Mouse (Mus musculus) cerebellum, postnatal 36 days (tissue): ENCODE data around the gene Camk2g.

ENCODE experiments used
- DNase-seq, 2 experiments: peaks; one replicate each; pipeline ENCODE4 v3.0.0; 2021 to 2022; ENCODE audit warnings: mixed read lengths in 2 of 2

Gene Camk2g

DNA sequence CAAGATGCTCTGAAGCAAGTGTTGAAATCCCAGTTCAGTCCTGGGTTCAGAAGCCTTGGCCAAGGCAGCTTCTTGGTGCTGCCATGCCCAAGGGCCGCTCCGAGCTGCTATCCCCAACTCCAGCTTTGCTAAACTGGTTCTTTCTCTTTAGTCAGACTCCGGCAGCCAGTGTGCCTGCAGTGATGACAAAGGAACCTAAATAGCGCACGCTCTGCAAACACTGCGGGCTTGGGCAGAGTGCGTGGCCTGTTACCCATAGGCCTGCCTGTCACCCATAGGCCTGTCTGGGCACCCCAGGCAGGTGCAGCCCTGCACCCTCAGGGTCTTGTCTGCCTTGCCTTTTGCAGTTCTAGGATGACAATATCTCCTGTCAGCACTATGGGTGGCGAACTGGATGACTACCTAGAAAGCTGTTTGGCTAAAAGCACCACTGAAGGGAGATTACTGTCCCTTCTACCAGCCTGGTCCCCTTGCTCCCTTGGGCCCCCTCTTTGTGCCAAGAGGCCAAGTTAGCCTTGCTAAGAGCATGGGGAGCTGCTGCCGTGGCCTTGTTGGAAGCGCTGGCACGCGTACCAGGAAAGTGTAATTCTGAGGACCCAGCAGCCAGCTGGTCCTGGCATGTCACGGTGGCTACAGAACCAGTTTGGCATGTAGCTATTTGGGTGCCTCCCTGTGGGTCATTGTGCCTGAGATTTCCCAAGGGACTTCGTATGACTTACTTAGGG is 12.4 kb upstream of the Camk2g start:
- no peak for DNase-seq

GRCm38 (mm10) chr14:20804964-20805672 is 11.2 kb upstream of the Camk2g start:
- peak; percentile 38 to 45 for DNase-seq

DNA sequence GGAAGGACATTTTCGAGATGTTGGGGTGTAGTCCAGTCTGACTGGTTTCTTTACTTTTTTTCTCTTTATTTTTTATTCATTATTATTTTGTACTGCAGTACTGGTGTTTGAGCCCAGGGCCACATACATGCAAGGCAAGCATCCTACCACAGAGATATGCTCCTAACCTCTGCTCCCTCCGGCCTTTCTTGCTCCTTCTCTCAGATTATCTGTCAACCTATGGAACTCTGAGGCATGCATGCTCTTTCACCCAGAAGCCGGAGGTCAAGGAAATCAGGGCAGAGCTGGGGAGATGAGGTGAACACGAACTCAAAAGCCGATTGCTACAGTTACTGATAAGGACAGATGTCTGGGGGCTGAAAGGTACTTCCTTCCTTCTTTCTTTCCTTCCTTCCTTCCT is 10.6 kb upstream of the Camk2g start:
- no peak for DNase-seq

DNA sequence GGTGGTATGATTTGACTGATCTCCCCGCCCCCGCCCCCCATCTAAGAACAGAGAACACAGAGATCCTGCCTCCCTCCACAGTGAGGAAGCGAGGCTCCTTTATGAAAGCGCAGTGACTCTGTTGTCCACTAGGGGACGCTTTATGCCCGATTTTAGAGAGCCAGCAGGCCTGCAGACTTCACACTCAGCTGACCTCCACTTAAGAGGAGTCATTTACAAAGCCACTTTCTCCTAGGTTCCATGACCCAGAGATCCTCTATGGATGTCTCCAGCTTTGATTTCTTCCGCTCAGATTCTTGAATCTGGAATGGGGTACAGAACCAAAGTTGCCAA is 9.7 kb upstream of the Camk2g start:
- DNase-seq: peak; percentile 65 to 78

GRCm38 (mm10) chr14:20802926-20803605 is 9.2 kb upstream of the Camk2g start:
- DNase-seq: no peak

DNA sequence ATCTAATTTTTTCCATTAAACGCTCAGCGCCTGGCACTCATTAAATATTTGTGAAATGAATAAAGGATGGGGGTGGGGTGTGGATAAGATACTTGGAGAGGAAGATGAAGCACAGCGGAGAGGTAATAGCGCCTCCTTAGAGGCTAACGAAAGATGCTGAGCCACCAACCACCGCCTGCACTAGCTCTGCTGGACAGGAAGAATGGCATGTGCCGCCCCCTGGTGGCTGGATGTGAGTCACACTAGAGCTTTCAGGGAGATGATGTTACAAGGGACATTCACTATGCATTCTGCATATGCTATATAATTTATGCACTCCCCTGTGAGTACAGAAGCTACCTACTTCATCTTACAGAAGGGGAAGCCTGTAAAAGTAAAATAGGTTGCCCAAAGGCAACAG is 4.9 kb upstream of the Camk2g start:
- DNase-seq: peak; percentile 96 to 97

- DNase-seq: no peak
Observed at GRCm38 (mm10) chr14:20798300-20798699, 4.4 kb upstream of the Camk2g start.

DNA sequence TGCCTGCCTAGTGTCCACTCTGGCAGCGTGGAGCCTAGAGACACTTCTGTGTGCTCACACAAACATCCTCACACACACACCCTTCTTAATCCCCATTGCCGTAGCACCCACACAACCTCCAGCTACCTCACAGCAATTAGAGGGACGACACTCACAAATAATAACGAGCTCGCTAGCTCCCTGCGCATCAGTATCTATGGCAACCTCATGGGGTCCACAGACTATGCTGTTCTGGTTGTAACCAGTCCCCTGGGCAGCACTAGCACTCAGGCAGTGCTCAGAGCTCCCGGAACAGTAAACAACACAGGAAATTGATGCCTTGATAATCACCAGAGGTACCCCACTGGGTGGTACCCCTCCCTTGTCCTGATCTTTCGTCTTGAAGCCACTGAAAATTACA is 2.8 kb upstream of the Camk2g start:
- no peak for DNase-seq

GRCm38 (mm10) chr14:20796170-20796569 is 2.3 kb upstream of the Camk2g start:
- no peak for DNase-seq

DNA sequence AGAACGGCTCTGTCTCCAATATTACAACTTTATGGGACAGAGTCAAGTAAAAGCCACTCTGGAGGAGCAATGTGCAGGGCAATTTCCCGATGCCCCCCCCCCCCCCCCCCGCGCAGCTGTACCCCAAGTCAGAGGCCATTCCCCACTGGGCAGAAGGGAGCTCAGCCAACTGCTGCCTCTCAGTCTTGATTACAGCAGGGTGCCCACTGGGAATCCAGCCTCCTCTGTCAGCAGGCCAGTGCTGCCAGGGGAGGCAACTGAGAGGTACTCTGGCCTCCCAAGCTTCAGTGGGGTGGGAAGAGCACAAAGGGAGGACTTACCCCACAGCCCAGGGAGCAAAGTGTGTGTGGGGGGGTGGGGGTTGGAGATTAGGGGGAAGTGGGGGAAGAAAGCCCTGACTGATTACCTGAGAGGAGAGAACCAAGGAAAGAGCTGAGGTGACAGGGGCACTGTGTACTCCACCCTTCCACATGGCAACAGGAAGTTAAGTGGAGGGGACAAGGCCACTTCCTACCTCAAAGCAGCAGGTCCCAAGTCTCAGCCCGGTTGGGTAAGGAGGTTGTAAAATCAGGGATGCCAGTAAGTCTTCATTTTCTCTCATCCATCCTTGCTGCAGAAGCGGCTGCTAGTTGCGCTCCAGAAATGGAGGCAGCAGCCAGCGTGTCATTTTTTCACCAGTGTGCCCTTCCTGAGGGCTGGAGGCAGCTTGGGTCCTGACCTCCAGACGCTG is 1.7 kb upstream of the Camk2g start:
- no peak for DNase-seq

- no peak for DNase-seq
Observed at GRCm38 (mm10) chr14:20794589-20794988, 701 bp upstream of the Camk2g start.

GRCm38 (mm10) chr14:20792922-20793757 is 748 bp downstream of the Camk2g start:
- peak in 1 of 2 experiments; percentile 44 for DNase-seq

DNA sequence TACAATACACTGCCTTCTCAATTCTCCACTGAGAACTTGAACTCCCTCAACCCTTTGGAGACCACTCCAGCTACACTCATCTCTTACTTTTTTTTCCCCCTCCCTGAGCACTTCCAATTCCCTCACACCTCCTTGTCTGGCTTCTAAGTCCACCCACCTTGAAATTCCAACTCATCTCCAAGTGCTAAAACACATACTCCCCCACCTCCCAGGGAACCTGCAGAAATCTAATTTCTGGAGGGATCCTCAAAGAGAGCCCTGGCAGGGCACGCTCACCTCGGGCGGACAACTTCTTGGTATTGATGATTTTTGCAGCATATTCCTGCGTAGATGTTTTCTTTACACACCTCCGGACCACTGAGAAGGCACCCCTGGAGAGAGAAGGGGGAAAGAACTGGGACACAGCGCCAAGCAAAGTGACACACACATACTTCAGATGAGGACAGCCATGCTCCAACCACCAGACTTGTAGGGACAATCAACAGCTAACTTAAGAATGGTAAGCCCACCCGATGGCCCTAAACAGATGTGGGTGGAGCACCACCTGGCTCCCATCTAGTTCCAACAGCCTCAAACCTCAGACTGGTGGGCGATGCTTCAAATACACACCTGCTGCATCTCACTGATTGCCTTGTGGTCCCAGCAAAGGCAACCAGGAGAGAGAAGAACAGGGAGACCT is 1.5 kb downstream of the Camk2g start:
- DNase-seq: no peak

DNA sequence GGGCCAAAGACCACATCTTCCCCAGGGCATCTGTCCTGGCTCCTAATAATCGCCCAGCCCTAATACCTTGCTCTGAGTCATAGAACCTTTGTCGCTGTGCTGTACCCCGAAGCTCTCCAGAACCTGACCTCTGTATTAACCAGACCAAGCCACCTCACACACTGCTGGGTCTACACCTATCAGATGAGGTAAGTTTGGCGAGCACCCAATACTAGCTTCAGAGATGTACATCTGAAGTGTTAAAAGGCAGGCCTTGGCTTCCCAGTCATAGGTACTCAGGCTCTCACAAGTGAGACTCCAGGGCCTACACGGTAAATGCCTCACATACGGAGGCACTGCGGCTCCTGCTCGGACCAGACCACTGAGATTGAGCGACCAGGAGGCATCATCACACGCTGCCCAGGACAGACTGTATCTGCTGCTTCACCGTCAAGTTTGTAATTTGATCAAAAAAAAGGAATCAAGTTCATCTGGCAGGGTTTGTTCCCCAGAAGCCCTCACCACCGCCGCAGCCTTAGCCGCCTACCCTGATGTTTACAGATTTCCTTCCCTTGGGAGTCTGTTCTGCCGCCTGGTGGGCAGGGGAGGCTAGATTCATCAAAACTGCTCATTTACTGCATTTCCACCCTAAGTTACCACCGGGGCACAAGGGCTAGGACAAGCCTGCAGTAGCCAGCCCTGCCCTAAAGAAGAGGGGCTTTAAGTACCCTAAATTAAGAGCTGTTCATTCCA is 2.2 kb downstream of the Camk2g start:
- DNase-seq: no peak

DNA sequence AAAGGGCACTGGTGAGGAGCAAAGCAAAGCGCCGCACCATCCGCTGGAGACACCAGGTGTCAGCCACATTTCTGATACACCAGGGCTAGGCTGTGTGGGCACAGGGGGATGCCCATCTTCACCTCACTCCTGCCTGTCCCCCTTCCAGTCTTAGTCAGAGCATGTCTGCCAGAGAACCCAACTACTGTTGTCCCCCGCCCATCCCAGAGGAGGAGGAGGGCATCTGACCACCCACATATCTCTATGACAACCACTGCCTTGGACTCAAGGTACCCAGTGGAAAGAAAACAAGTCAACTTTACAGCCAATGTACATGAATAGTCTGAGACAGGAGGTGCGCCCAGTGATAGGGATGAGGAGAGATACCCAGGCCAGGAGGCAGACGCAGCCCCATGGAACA is 2.9 kb downstream of the Camk2g start:
- no peak for DNase-seq

DNA sequence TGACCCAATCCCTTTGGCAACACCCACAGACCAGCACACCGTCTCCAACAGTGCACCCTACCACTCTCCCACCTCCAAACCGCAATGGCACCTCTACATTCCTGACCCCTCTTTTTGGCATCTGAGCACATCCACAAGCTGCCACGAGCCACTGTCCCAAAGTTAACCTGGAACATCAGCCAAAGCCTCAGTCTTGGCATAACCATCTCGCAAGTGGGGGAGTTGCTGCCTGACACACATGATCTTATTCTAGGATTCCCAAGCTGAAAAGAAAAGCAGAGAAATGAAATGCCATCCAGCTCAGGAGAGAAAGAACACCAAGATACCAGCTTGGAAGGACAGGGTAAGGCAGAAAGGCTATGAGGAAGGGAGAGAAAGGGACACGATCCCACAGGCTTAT is 3.4 kb downstream of the Camk2g start:
- no peak for DNase-seq

- DNase-seq: no peak
Observed at GRCm38 (mm10) chr14:20789593-20789992, 4.3 kb downstream of the Camk2g start.

GRCm38 (mm10) chr14:20788151-20788550 is 5.7 kb downstream of the Camk2g start:
- no peak for DNase-seq

DNA sequence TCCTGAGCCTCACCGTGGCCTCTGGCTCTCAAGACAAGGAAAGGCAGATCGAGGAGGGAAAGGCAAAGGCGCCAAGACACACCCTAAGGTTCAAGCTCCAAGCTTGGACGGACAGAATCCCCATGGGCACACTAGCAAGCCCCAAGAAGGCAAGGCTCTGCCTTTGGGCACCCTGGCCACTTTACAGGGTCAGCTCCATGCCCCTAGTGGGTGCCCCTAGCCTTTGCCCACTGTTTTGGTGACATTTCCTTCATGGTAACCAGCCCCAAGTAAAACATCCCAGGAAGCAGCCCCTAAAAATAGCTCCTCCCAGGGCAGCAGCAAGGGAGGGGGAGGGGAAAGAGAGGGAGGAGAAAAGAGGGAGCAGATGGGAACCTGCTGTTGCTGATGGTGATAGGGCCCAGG is 7.3 kb downstream of the Camk2g start:
- DNase-seq: no peak

DNA sequence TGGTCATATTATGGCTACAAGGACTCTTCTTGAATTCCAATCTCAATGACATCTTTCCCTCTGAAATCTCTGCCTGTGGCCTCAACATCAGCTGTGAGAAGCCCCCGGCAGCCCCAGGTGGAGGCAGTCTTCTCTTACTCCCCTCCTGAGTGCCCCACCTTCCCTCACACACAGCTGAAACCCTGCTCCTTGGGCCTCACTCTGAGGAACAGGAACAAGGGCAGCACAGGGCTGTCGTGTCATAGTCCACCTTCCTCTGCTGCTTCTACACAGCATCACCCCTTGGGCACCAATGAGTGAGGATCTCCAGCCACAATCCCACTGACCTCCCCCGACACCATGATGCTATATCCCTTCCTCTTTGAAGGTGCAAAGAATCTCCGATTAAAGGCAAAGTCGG is 7.9 kb downstream of the Camk2g start:
- no peak for DNase-seq

DNA sequence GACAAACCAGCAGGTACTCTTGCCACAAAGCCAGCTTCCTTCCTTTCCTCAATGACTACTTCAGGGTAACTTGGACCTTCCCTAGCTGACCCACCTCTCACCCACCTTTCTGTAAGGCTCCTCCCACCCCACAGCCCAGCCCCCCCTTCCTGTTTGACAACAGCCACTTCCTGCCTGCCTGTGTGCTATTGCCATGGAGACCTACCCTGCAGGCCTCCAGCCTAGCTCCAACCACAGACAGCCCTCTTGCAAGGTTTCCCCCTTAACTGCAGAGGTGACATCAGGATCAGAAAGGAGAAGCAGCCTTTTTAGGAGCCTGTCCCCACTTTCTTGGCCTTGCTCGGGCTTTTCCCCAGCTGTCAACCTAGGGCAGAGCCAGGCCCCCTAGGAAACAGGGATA is 8.7 kb downstream of the Camk2g start:
- no peak for DNase-seq
